Mouse (Mus musculus) frontal cortex, adult (tissue): ENCODE measurements around the gene Nsun4.

Experiments
- ATAC-seq: cut with Nextera tagmentation; 2 replicates; pipeline ENCODE4 v1.9.2; 2017; ENCODE audit warnings: mild to moderate bottlenecking, moderate library complexity, mixed read lengths; ENCODE audit not compliant: low TSS enrichment

Nsun4 gene

GRCm38 (mm10) chr4:116053399-116053961, at the start of gene Nsun4:
TSS of gene Nsun4 (minus strand) at chr4:116053876.
- ATAC-seq, result peak; percentile 96

- ATAC-seq, result no peak
Measured at GRCm38 (mm10) chr4:116100959-116101358, 47.3 kb upstream of the Nsun4 start.

GRCm38 (mm10) chr4:116097211-116097610, 43.5 kb upstream of the Nsun4 start:
- no peak for ATAC-seq

- ATAC-seq, result no peak
Measured at GRCm38 (mm10) chr4:116096291-116096690, 42.6 kb upstream of the Nsun4 start.

GRCm38 (mm10) chr4:116088510-116089249, 35.0 kb upstream of the Nsun4 start:
- ATAC-seq, result peak; percentile 85

- no peak for ATAC-seq
Measured at GRCm38 (mm10) chr4:116077240-116078095, 23.8 kb upstream of the Nsun4 start.

GRCm38 (mm10) chr4:116076369-116077231, 22.9 kb upstream of the Nsun4 start:
- peak; percentile 4; the same call in 1 of the 2 replicates for ATAC-seq

- peak; percentile 14; the same call in 1 of the 2 replicates for ATAC-seq
Measured at GRCm38 (mm10) chr4:116075631-116076368, 22.1 kb upstream of the Nsun4 start.

- peak; percentile 86 for ATAC-seq
Measured at GRCm38 (mm10) chr4:116074861-116075620, 21.4 kb upstream of the Nsun4 start, which contains the start of the genes Uqcrh and Lrrc41. TSS of gene Uqcrh (minus strand) at chr4:116075071. TSS of gene Lrrc41 (plus strand) at chr4:116075269.

GRCm38 (mm10) chr4:116074145-116074675, 20.5 kb upstream of the Nsun4 start:
- no peak; the same call in 1 of the 2 replicates for ATAC-seq

GRCm38 (mm10) chr4:116073146-116073545, 19.5 kb upstream of the Nsun4 start:
- no peak for ATAC-seq

- ATAC-seq, result no peak
Measured at GRCm38 (mm10) chr4:116070116-116070515, 16.4 kb upstream of the Nsun4 start.

GRCm38 (mm10) chr4:116063855-116064254, 10.2 kb upstream of the Nsun4 start:
- ATAC-seq, result no peak

- no peak for ATAC-seq
Measured at GRCm38 (mm10) chr4:116059012-116059726, 5.5 kb upstream of the Nsun4 start.

GRCm38 (mm10) chr4:116057559-116057958, 3.9 kb upstream of the Nsun4 start:
- no peak for ATAC-seq

- peak; percentile 29; the same call in 1 of the 2 replicates for ATAC-seq
Measured at GRCm38 (mm10) chr4:116052526-116053293, 966 bp downstream of the Nsun4 start.

GRCm38 (mm10) chr4:116049211-116049610, 4.5 kb downstream of the Nsun4 start:
- no peak for ATAC-seq
